Mouse (Mus musculus): Measurements from ENCODE around the gene Clk1. TPM values are rescaled to one million over a fixed set of nuclear protein-coding genes. Genes with fewer than 3 reads are reported as not detected.

The Clk1 gene
- total RNA-seq, 2 experiments from 2014 or later, result 30.6 to 38.9 TPM

GRCm38 (mm10) chr1:58362296-58362695 lies 61.6 kb downstream of the Clk1 start:
- DNase-seq, result no peak
- intact Hi-C loops (cut with DNase I), result no loop called here

Other genes starting within 250 kb of the Clk1 start
- under 1 TPM; 0.05 TPM for gene Aox4, start 213.7 kb downstream of the Clk1 start, total RNA-seq (2021)
- gene Aox2, start 145.7 kb downstream of the Clk1 start, total RNA-seq (2021), result under 1 TPM in 1 of 2 experiments, not detected in 1; 0.13 TPM
- 10 to 100 TPM; 36.8 to 43.1 TPM for gene Bzw1, start 31.2 kb downstream of the Clk1 start, total RNA-seq (2021)
- 1 to 10 TPM; 6.9 to 9.5 TPM for gene Nif3l1, start 21.1 kb upstream of the Clk1 start, total RNA-seq (2021)
- gene Ppil3, start 21.4 kb upstream of the Clk1 start, total RNA-seq (2021), result 10 to 100 TPM; 14.8 to 14.9 TPM
- gene Orc2, start 81.0 kb upstream of the Clk1 start, total RNA-seq (2021), result 10 to 100 TPM in 1 of 2 experiments, 1 to 10 TPM in 1; 9.1 to 11.5 TPM
- gene Fam126b, start 162.3 kb upstream of the Clk1 start, total RNA-seq (2021), result 10 to 100 TPM in 1 of 2 experiments, 1 to 10 TPM in 1; 8.6 to 10.6 TPM
- gene Ndufb3, start 162.3 kb upstream of the Clk1 start, total RNA-seq (2021), result 100 to 1,000 TPM; 154 to 170 TPM